In the genomic region with DNA sequence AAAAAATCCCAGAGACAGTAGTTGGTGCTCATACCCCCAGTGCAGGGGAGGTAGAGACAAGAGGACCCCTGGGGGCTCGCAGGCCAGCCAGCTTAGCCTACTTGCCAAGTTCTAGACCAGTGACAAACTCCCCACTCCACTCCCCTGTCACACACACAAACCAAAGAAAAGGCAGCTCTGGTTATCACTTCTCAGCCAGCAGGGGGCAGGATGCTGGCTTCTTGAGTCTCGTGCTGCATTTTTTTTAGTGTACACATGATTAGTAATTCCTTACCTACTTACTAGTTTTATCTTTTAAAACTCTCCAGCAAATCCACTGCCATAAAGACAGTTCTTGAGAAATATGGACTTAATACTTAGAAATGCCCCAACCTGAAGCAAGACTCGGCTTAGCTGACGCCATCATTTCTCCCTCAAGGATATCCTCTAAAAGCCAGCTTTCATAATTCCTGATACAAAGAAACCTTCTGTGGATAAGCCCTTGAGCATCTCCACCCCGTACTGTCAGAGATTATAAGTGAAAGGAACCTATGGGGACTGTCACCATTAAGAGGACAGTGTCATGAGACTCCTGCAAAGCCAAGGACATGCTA, we compare ENCODE assay signal across 9 mouse cellular contexts. TPM values are rescaled to one million over a fixed set of nuclear protein-coding genes. Genes with fewer than 3 reads are reported as not detected.
A peak's percentile ranks its signal among the peaks of the same experiment; 100 is the strongest.
DNase-seq lines count a peak whose midpoint lies in the region; ATAC-seq and TF ChIP-seq lines count a peak whose summit lies in the region.
"Had no signal": no experiment of that assay in that cellular context is flagged by ENCODE, and none has a peak within 500 bp of the region (broad histone marks: within the 10 kb centered on the region; RNA-seq: fewer than 3 reads in every experiment).

No protein-coding gene starts in this region.

- H3K9me3 ChIP-seq in hindbrain, embryonic 11.5 days (ENCODE audit: control insufficient read depth, low read length) = no peaks in the 10 kb centered on the region
- H3K9me3 ChIP-seq in hindbrain, embryonic 12.5 days (replicated peaks) = no peaks in the 10 kb centered on the region
- no peaks in the 10 kb centered on the region for H3K9me3 ChIP-seq in intestine, embryonic 16.5 days (ENCODE audit: control insufficient read depth, low read length)
- H3K9me3 ChIP-seq: neural tube, embryonic 12.5 days had no signal

- H3K4me1 ChIP-seq in hindbrain, embryonic 11.5 days (replicated peaks; ENCODE audit: control insufficient read depth, insufficient read depth, low read length) = no peaks in the 10 kb centered on the region
- peaks cover 5% of the 10 kb centered on the region for H3K4me1 ChIP-seq in hindbrain, embryonic 12.5 days
- no peaks in the 10 kb centered on the region; the same call in 1 of the 2 replicates for H3K4me1 ChIP-seq in cortical plate, adult 2 months (ENCODE audit: control insufficient read depth, insufficient read depth, low read length)
- H3K4me1 ChIP-seq in intestine, embryonic 16.5 days (ENCODE audit: control insufficient read depth, insufficient read depth, low read length) = peaks cover 13% of the 10 kb centered on the region

- H3K27ac ChIP-seq in hindbrain, embryonic 11.5 days (ENCODE audit: low read depth, low read length) = no peak overlapping the region
- H3K27ac ChIP-seq in hindbrain, embryonic 12.5 days = no peak overlapping the region
- no peak overlapping the region for H3K27ac ChIP-seq in cortical plate, adult 2 months (ENCODE audit: insufficient read depth, low read length)
- H3K27ac ChIP-seq in intestine, embryonic 16.5 days (ENCODE audit: low read length) = no peak overlapping the region
- H3K27ac ChIP-seq: neural tube, embryonic 12.5 days had no signal

- DNase-seq in hindbrain, embryonic 11.5 days (ENCODE audit: low spot score) = peak; percentile 40
- peak; percentile 39 for DNase-seq in urinary bladder, postnatal 25 days (ENCODE audit: low spot score)
- no peak for DNase-seq in urinary bladder, adult 2 months (ENCODE audit: low spot score)
- DNase-seq in naive thymus-derived CD4-positive, alpha-beta T cell, adult 2 months (ENCODE audit: low read depth) = peak; percentile 74

- no peaks in the 10 kb centered on the region for H3K27me3 ChIP-seq in hindbrain, embryonic 11.5 days (ENCODE audit: control insufficient read depth, insufficient read depth, low read length)
- no peaks in the 10 kb centered on the region for H3K27me3 ChIP-seq in hindbrain, embryonic 12.5 days
- H3K27me3 ChIP-seq in intestine, embryonic 16.5 days (replicated peaks; ENCODE audit: control insufficient read depth, insufficient read depth, low read length) = no peaks in the 10 kb centered on the region
- H3K27me3 ChIP-seq: neural tube, embryonic 12.5 days had no signal

- no peak overlapping the region for H3K4me2 ChIP-seq in hindbrain, embryonic 11.5 days (replicated peaks; ENCODE audit: low read depth, low read length)
- no peak overlapping the region for H3K4me2 ChIP-seq in hindbrain, embryonic 12.5 days (replicated peaks)
- no peak overlapping the region for H3K4me2 ChIP-seq in intestine, embryonic 16.5 days (ENCODE audit: low read depth, low read length)
- H3K4me2 ChIP-seq: neural tube, embryonic 12.5 days had no signal

- H3K36me3 ChIP-seq in hindbrain, embryonic 11.5 days (ENCODE audit: control insufficient read depth, insufficient read depth, low read length) = peaks cover 2% of the 10 kb centered on the region; the same call in 1 of the 2 replicates
- 0 out of 2 replicates have a peak, but pooled peaks cover 13% of the 10 kb centered on the region for H3K36me3 ChIP-seq in hindbrain, embryonic 12.5 days
- no peaks in the 10 kb centered on the region for H3K36me3 ChIP-seq in intestine, embryonic 16.5 days (ENCODE audit: control insufficient read depth, insufficient read depth, low read length)

- peak; percentile 46 for TF ChIP-seq CTCF in cortical plate, adult 2 months (IDR thresholded peaks at IDR 0.05; ENCODE audit: extremely low read depth, insufficient read depth, low read length)

- H3K4me3 ChIP-seq in hindbrain, embryonic 11.5 days (ENCODE audit: low read depth, low read length) = no peak overlapping the region
- H3K4me3 ChIP-seq in hindbrain, embryonic 12.5 days = no peak overlapping the region
- H3K4me3 ChIP-seq in cortical plate, adult 2 months (ENCODE audit: insufficient read depth, low read length) = no peak overlapping the region
- H3K4me3 ChIP-seq in intestine, embryonic 16.5 days (ENCODE audit: low read length) = no peak overlapping the region
- H3K4me3 ChIP-seq: neural tube, embryonic 12.5 days had no signal

- H3K9ac ChIP-seq in hindbrain, embryonic 11.5 days (ENCODE audit: low read depth, low read length) = no peak overlapping the region
- H3K9ac ChIP-seq in hindbrain, embryonic 12.5 days = no peak overlapping the region
- no peak overlapping the region for H3K9ac ChIP-seq in intestine, embryonic 16.5 days (ENCODE audit: low read depth, low read length)
- H3K9ac ChIP-seq: neural tube, embryonic 12.5 days had no signal

- ATAC-seq in hindbrain, embryonic 11.5 days (ENCODE audit: low FRiP score) = no peak
- ATAC-seq in hindbrain, embryonic 12.5 days (ENCODE audit: low FRiP score) = no peak
- no peak for ATAC-seq in intestine, embryonic 16.5 days
- ATAC-seq in megakaryocyte progenitor cell, adult 5-6 weeks (replicated peaks; ENCODE audit: poor library complexity) = no peak

- 72% methylated on average over 5 of the region's 5 CpGs for WGBS in hindbrain, embryonic 11.5 days
- 73% methylated on average over 5 of the region's 5 CpGs for WGBS in hindbrain, embryonic 12.5 days
- 69% methylated on average over 5 of the region's 5 CpGs for WGBS in intestine, embryonic 16.5 days

- TF ChIP-seq POLR2A in cortical plate, adult 2 months (IDR thresholded peaks at IDR 0.05; ENCODE audit: extremely low read depth, insufficient read depth, low read length) = no peak

RNA-seq across cellular contexts. Expression of a gene that starts 11.6 kb away (rescaled TPM):
- polyA plus RNA-seq in hindbrain, embryonic 11.5 days (2014; fragmentation: Nextera tagmentation; extraction: Ambion mirVana) = 113 and 129 TPM in 2 replicates
- polyA plus RNA-seq in hindbrain, embryonic 12.5 days (2016; fragmentation: Nextera tagmentation; extraction: Ambion mirVana) = 104 and 114 TPM in 2 replicates
- 18.6 and 21.8 TPM in 2 replicates for polyA plus RNA-seq in urinary bladder, adult 2 months (2012; rRNA removed)
- 26.8 and 27.6 TPM in 2 replicates for polyA plus RNA-seq in cortical plate, adult 2 months (2012; rRNA removed)
- polyA plus RNA-seq in intestine, embryonic 16.5 days (2015; fragmentation: Nextera tagmentation; extraction: Ambion mirVana) = 27.8 and 30.3 TPM in 2 replicates
- 12.9 and 19.2 TPM in 2 replicates for total RNA-seq in megakaryocyte progenitor cell, adult 5-6 weeks (2015)
- 8.0 and 13.1 TPM in 2 replicates for total RNA-seq in megakaryocyte progenitor cell, adult 5-6 weeks (2017)
